Mouse (Mus musculus) adrenal gland, postnatal 25 days (tissue): ENCODE data around the gene Vmn1r12. TPM values are rescaled to one million over a fixed set of nuclear protein-coding genes. Genes with fewer than 3 reads are reported as not detected.
"Not testable (repeated sequence)": the region's sequence is repeated elsewhere in the genome, so short reads cannot be mapped to it uniquely, and the experiment has no call there.

Experiments
- DNase-seq: peaks from one replicate; pipeline ENCODE4 v3.0.0; 2021; ENCODE audit warnings: mixed read lengths
- long read RNA-seq: library from polyadenylated mRNA; stranded (forward); transcript quantifications from one replicate; pipeline ENCODE4 v2.0.0, GENCODE M21; 2021
- total RNA-seq: library from RNA; stranded (reverse); gene quantifications from 2 replicates; pipeline ENCODE4 v1.2.3, GENCODE M21; 2021

Vmn1r12 gene
- total RNA-seq: not detected in 2 replicates
- long read RNA-seq: 0 reads

DNA sequence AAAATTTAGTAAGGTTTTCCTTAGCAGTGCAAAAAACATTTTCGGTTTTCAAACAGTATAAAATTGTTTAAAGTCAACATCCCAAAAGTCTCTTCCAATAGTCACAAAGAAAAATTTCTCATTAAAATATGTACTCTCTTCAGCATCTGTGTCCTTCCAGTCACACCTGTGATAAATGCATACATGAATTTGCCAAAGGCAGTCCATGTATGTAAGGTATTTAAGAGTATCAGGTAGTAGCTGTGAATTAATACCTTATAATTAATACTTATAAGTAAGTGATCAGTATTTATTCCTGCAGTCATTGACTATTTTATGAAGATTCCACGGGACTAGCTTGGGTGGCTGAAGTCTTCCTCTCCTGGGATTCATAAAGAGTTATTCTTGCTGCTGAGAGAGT lies at the start of gene Vmn1r12:
Gene Vmn1r12 (plus strand): TSS at position 301 of the 400 bp plus-strand sequence.
- no peak for DNase-seq

GRCm38 (mm10) chr6:57109154-57109553 lies 47.6 kb upstream of the Vmn1r12 start, which contains the start of gene Vmn1r10:
TSS of gene Vmn1r10 (plus strand) at chr6:57109454.
- DNase-seq: no peak

GRCm38 (mm10) chr6:57133155-57133554 lies 23.6 kb upstream of the Vmn1r12 start, which contains the start of gene Vmn1r11:
TSS of gene Vmn1r11 (plus strand) at chr6:57133455.
- DNase-seq: no peak

- DNase-seq: not testable (repeated sequence)
Measured at GRCm38 (mm10) chr6:57190016-57190415, 33.3 kb downstream of the Vmn1r12 start.

GRCm38 (mm10) chr6:57202990-57203389 lies 46.3 kb downstream of the Vmn1r12 start, which contains the start of gene Vmn1r13:
TSS of gene Vmn1r13 (plus strand) at chr6:57203290.
- not testable (repeated sequence) for DNase-seq

Other genes starting within 250 kb of the Vmn1r12 start
- 20.6 and 23.0 TPM in 2 replicates for gene Nt5c3, start 233.0 kb upstream of the Vmn1r12 start, total RNA-seq
- 0.62 and 0.76 TPM in 2 replicates for gene Vmn1r4, start 232.9 kb upstream of the Vmn1r12 start, total RNA-seq
- not detected in 2 replicates for gene Vmn1r5, start 186.6 kb upstream of the Vmn1r12 start, total RNA-seq
- gene Vmn1r6, start 159.7 kb upstream of the Vmn1r12 start, total RNA-seq: not detected in 2 replicates
- gene Vmn1r7, start 131.6 kb upstream of the Vmn1r12 start, total RNA-seq: not detected in 2 replicates
- gene Vmn1r8, start 124.6 kb upstream of the Vmn1r12 start, total RNA-seq: not detected in 2 replicates
- gene Vmn1r9, start 90.1 kb upstream of the Vmn1r12 start, total RNA-seq: not detected in 2 replicates
- not detected in 2 replicates for gene Vmn1r10, start 47.5 kb upstream of the Vmn1r12 start, total RNA-seq
- gene Vmn1r11, start 23.5 kb upstream of the Vmn1r12 start, total RNA-seq: not detected in 2 replicates
- gene Vmn1r13, start 46.4 kb downstream of the Vmn1r12 start, total RNA-seq: not detected in 2 replicates
- not detected in 2 replicates for gene Vmn1r14, start 74.8 kb downstream of the Vmn1r12 start, total RNA-seq
- gene Vmn1r15, start 101.0 kb downstream of the Vmn1r12 start, total RNA-seq: not detected in 2 replicates
- gene Vmn1r16, start 172.6 kb downstream of the Vmn1r12 start, total RNA-seq: not detected in 2 replicates
- gene Vmn1r17, start 206.8 kb downstream of the Vmn1r12 start, total RNA-seq: not detected in 2 replicates
- not detected in 2 replicates for gene Vmn1r18, start 238.9 kb downstream of the Vmn1r12 start, total RNA-seq
- not detected in 2 replicates for gene Vmn1r19, start 246.9 kb downstream of the Vmn1r12 start, total RNA-seq